Mouse (Mus musculus) cerebellum, adult 8-10 months (tissue): ENCODE results near the gene Ssc4d.
A peak's percentile ranks its signal among the peaks of the same experiment; 100 is the strongest.

ENCODE experiments used
- DNase-seq: peaks from one replicate; pipeline ENCODE4 v3.0.0; 2022

Ssc4d gene

DNA sequence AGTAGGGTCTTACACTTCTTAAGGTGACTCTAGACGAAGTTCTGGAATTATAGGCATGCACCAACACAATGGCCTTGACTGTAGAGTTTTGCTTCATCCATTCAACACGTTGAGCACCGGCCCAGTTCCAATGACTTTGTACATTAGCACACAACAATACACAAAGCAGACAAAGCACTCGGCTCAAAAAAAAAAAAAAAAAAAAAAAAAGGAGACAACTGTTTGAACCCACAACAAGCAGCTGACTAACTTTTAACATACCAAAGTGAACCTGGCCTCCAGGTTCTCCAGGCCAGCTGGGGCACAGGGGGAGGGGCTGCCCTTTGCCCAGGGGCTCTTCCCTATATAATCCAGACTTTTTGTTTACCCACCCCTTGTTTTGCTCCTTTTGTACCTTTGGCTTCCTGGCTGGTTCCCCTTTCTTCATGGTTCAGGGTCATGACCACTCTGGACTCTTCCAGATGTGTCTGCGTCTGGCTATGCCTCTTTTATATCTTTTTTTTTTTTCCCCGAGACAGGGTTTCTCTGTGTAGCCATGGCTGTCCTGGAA is 38.6 kb downstream of the Ssc4d start:
- no peak for DNase-seq

DNA sequence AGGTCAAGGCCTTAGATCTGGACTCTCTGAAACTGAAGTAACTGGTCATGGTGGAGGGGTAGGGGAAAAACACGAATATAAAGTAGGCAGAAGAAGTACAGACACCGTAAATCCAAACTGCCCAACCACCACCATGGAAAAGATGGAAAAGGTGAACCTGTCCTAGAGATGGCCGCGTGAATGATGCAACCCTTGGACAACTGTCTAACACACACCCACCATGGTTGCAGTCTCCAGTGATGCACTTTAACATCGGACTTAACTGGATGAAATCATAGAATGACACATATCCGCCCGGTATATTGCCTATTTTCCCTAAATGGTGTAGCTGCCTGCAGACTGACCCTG is 39.2 kb downstream of the Ssc4d start:
- no peak for DNase-seq

DNA sequence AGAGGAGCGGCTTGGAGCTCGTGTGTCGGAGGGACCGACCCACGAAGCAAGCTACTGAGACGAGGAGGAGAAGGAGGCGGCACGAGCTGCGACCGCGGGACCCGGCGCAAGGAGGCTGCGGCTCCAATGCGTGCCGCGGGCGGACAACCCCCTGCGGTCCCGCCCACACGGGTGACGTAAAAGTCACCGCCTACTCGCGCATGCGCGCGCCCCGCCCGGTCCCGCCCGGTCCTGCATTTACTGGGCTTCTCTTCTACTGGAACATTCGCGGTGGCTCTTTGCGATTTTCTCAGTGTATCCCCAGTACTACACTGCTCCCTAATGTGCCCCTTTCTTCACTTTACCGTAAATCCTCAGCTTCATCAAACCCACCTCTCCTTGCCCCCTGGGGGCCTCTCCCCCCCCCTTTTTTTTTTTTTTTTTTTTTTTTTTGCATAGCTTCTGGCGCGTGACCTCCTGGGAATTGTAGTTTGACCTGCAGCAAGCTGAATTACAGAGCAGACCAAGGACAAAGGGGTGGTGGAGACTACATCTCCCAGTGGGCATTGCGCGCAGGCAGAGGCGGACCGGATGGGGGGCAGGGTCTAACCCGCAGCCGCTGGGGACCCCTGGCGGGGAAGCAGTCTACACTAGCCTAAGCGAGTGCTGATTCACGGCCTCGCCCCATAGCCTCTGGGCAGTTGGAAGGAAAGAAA is 39.7 kb downstream of the Ssc4d start, which contains the start of gene Ywhag:
Gene Ywhag, minus strand, starts transcription at position 136 of the 695 bp plus-strand sequence.
- peak; percentile 98 for DNase-seq

DNA sequence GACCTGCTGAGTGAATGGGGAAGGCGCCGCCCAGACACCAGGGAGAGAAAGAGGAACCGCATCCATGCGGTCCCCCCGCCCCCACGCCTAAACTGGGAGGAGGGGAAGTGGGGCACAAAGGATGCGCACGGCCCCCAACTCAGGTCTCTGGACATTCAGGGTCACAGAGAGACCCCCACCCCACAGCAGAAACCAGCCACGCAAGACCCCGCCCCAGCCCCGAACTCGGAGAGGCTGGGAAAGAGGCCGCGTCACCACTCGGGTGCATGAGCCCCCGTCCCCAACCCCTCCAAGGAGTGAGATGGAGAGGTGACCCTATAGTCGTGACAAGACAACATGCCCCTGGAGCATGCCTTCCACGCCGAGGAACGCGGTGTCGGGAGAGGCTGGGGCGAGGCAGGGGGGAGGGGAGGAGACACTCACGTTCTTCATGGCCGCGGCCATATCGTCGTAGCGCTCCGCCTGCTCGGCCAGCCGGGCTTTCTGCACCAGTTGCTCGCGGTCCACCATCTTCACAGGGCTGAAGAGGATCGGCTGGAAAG is 40.4 kb downstream of the Ssc4d start:
- DNase-seq, result peak; percentile 75

DNA sequence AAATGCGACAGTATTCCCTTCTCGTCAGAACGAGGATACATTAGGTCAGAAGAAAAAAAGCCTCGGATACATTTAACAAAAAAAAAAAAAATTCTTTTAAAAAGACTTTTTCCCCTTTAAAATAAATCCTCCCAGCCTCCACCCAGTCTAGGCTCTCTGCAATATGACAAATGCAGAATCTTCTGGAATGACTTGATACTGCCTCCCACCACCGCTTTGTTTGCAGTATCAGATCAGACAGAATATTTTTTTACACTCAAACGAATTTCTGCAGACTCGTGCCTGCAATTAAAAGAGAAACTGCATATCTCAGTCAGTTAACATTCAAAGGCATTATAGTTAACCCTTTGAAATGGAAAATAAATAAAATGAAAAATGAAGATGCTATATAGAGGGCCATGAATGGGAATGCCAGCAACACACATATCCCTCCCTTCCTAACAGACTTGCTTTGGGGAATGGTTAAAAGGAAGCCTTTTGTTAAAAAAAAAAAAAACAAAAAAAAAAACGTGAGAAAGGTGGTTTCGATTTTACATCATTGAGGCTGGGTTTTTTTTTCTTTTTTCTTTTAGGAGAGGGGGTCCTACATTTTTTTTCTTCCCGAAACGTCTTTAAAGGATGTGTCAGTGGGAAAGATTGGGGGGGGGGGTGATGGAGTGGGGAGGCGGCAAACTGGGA is 41.0 kb downstream of the Ssc4d start:
- DNase-seq, result no peak

DNA sequence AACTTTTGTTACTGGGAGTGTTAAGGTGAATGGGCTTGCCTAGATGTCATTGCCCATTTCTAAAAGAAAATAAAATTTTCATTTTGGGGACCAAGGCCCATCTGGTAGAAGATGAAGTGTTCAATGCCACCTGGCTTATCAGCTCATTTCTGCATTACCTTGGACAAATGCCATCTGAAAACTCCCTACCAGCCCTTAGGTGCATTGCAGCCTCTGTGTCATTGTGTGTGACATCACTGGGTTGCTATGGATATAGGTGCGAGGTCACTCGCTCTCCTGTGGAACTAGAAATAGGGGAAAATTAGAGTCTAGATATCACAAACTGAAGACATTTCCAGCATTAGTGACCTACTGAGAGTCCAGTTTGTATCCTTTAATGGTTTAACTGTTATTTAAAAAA is 42.0 kb downstream of the Ssc4d start:
- DNase-seq, result no peak

DNA sequence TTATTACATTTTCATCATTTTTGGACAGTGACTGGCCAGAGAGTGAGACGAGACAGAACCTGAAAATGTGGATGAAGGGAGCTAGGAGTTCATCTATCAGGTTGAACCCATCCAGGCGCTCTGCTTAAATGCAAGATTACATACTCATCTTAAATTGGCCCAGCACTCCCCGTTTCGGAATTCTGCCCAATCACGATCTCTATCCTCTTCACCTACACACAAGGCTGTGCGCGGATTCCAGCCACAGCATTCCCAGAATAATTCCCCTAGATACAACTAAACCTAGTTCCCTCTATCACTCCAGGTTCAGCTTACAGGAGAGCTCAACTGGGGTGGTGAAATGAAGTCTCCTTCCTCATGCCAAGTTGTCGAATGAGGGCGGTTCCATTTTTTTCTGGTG is 42.8 kb downstream of the Ssc4d start:
- no peak for DNase-seq

DNA sequence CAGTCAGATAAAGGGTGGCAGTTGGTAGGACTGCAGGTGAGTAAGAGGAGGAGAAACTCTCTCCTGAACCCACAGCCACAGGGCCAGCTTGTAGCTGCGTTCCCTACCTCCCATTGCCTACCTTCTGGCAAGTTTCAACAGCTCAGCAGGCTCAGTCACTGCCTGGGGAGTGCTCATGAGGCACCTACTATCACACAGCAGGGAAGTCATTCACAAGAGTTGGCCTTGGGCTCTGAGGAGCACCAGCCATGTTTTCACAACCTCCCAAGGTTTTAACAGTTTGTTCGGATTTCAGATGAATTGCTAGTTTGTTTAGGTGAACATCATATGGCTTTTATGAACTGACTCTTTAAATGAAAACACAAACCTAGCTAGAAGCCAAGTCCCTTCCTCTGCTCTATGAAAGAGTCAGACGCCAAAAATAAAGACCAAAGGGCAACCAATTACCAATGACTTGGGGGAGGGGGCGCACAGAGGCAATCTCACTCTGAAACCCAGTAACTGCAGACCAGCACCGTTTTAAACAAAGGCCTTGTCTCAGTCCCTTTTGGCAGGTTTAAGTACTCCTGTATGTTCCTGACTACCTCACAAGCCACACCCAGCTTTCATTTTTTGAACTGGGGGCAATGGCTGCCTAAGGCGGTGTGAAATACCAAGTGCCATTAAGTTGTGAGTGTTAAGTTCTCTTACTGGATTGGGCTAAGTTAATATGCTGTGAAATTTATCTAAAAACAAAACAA is 44.5 kb downstream of the Ssc4d start:
- no peak for DNase-seq

DNA sequence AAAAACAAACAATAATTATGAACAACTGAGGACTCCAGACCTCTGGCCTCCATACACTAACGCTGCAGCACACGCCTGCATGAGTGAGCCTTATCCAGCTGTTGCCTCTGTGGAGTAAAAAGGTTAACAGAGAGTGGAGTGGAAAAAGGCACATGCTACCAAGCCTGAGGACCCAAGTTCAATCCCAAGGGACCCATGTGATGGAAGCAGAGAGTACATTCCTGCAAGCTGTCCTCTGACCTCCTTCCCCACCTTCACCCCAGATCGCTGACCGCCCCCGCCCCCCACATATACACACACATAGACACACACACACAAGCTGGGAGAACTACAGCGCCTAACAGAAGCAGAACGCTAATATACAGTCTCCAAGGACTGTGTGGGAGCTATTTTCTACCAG is 50.4 kb downstream of the Ssc4d start:
- DNase-seq, result no peak

DNA sequence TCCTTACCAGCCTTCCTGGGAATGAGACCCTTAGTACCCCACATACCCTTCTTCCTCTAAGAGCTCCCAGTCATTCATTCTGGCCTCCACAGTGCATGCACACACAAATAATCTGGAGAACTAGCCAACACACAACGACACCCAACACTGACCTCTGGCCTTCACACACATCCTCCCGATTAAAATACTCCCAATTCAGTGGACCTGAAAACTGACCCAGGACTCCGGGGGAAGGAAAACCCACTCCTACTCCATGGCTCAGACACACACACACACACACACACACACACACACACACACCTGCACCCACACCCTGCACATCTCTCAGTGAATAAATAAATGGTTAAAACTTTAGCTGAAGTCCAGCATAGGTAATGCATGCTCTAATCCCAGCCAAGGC is 54.4 kb downstream of the Ssc4d start:
- no peak for DNase-seq

DNA sequence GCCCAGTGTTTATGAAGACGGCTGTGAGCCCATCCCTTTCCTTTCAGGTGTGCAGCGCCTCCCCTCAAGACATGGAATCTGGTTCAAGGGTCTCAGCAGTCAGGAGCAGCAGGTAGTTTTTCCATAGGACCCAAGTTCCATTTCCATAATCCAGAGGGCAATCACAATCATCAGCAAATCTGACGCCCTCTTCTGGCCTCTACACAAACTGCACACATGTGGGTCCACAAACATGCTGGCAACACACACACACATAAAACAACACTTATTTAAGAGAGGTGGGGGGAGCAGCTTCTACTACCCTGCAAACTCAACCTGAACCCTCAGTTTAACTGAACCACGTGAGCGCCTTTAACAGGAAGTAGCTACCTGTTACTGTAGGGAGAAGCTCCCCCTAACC is 55.7 kb downstream of the Ssc4d start:
- no peak for DNase-seq

DNA sequence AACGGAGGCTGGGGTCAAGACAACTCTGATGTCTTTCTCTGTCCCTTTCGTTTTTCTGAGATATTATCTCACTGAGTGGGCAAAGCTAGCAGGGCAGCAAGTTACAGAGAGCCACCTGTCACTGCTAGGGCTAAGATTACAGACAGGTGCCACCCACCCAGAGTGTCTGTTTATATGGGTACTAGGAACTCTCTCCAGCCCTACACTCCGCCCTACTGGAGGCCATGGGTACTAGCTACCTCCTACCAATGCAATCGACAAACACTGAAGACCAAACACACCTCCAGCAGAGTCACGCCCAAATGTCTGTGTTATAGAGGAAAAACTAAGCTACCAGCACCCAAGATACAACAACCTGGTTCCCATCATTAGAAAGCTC is 56.3 kb downstream of the Ssc4d start:
- DNase-seq, result no peak

DNA sequence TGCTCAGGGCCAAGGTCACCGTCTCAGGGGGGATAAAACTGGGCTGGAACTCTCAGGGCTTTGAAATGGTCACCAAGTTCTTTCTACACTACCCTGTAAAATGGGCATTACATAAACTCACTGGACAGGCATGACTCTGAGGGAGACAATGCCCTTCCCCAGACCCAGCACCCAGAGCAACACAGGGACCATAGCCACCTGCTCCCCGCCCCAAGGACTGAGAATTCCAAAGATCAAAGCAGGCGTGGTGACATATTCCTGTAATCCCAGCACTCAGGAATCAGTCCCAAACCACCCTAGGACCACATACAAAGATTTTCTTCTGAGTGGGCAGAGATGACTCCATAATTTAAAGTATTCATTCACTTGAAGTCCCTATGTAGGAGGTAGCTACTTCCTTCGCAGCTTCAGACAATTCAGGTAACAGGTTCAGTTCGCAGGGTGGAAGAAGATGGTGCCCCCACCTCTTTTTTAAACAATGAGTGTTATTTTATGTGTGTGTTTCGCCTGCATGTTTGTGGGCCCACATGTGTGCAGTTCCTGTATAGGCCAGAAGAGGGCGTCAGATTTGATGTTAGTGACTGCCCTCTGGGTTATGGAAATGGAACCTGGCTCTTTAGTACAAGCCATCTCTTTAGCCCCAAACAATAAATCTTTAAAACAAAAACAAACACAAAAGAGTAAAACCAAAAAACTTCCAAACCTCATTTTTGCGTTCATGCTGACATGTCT is 56.8 kb downstream of the Ssc4d start:
- no peak for DNase-seq

DNA sequence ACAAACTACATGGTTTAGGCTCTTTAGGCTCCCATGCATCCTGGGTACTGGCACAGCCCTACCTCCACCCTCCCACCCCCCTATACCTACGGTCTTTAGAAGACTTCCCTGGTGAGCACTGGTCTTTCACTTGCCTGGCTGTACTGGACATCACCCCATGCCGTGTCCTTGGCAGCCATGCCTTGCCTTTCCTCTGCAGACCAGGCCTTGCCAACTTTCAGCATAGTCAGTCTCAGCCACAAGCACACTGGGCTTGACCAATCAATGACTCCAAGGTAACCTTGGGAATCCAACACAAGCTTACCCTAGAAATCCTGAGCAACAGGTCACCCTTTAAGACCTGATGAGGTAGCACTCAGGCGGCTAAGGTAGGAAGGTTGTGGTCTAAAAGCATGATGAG is 57.7 kb downstream of the Ssc4d start:
- peak; percentile 68 for DNase-seq

DNA sequence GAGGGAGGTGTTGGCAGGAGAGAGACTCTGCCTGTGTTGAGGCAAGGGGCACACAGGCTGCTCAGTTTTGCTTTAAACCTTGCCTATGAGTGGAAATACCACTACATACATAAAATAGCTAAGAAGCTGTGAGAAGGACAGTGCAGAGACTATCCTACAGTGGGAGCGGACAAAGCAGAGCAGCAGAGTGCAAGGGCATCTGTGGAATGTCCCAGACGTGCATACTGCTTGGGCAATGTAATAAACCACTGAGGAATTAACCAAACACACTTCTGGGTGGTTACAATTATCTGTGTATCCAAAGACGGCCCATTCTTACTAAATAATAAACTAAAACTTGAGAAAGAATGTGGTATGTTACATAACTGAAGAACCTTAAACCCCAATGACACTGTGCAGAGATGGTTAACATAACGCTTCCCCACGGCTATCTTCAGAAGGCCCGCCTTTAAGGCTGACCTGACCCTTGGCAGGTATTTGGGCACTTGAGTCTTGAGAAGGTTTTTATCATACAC is 58.2 kb downstream of the Ssc4d start:
- DNase-seq, result no peak

DNA sequence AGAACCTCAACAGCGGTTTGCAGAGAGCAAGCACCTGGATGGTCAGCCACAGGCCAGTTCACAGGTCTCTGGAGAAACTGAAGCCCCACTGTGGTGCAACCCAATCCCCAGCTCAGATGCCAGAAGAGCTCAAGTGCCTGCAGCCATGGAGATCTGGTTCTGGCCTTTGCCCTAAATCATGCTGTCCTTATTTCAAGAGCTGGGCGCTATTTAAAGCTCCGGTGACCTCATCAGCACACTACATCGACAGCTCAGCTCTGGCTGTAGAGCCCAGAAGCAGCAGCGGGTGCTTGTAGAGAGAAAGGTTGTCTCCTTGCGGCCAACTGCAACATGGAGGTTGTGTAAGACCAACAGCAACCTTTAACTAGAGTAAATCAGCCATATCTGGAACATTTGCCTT is 60.2 kb downstream of the Ssc4d start:
- no peak for DNase-seq

DNA sequence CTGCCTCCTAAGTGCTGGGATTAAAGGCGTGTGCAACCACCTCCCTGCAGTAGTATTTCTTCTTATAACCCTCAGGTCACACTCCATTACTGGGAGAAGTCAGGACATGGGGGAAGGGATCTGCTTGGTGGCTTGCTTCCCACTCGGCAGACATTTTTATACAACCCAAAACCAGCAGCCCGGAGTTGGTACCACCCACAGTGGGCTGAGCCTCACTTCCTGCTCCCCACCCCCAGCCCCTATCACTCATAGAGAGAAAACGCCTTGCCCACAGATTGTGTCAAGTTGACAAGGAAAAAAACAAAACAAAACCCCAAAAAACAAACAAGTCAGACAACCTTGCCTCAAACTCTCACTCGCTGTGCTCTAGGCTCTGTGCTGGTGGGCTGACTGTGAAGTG is 61.1 kb downstream of the Ssc4d start:
- DNase-seq, result no peak

DNA sequence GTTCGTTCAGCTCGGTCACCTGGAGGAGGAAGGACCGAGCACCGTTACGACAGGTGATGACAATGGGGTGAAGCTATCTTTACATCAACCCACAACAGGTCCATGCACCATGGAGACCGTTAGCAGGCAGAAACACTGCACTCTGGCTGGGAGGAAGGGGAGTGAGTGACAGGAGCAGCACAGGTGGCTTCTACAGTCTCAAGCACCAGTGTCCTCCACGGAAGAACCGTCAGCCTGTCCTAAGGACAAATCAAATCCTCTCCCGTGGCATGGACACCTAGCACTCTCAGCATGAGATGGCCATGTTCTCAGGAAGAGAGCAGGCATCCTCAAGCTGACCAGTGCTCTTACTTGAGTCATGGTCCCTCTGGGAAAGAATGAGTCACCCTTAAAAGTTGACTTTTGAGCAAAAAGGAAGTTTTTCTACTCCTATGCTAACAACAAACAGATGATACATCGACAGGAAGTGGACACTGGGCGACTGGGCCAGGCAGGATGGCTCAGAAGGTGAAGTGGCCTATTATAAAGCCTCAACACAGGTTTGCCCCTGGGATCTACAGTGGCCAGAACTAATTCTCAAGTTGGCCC is 62.6 kb downstream of the Ssc4d start:
- no peak for DNase-seq

DNA sequence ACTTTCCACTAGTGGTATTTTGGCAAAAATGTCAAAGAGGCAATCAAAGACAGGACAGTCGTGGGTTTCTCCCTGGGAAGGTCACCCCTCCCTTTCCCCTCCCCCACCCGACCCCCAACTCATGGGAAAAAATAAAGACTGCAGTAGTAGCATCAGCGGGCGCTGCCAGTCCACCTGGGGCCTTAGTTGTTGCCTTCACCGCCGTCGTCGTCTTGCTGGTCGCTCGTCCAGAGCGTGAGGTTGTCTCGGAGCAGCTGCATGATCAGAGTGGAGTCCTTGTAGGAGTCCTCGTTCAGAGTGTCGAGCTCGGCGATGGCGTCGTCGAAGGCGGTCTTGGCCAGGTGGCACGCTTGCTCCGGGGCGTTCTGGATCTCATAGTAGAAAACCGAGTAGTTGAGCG is 63.5 kb downstream of the Ssc4d start:
- DNase-seq, result no peak
